Mouse (Mus musculus): ENCODE measurements around the gene Abcf3. TPM values are rescaled to one million over a fixed set of nuclear protein-coding genes. Genes with fewer than 3 reads are reported as not detected.

Gene Abcf3
- polyA plus RNA-seq (2014; fragmentation: Illumina TruSeq; extraction: RNeasy Lipid Tissue Mini Kit (QIAGEN cat#74804)), result 8.6 TPM

DNA sequence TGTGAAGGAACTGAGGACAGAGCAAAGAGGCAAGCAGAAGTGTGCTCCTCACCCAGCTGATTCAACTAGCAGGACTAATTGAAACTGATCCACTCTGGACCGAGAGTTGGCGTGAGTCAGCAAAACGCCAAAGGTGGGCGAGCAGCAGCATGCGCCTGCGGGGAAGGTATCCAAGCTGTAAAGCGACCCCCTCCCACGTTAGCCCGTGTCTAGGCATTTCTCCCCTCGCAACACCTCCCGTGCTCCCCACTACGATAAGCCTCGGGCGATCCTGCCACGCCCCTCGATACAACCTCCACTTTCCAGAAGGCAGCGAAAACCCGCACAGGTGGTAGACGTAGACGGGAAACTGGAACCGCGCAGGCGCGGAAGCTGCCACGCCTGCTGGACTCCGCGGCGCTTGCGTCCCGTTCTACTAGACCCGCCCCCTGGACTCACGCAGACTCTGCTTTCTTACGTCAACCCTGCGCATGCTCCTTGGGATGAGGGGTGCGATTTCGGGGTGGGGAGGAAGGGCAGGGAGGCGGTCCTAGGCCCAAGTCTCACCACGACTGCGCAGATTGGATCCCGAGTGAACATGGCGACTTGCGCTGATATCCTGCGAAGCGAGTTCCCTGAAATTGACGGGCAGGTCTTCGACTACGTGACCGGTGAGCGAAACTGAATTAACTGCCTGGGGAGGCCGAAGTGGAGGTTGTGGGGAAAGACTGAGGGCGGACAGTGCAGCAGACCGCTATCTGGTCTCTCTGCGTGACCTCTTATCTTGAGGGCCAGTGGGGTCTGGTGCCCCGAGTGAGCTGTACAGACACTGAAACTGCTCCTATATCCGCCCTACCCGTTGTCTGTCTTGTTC is at the start of gene Abcf3:
TSS of gene Abcf3 (plus strand) at position 482 of the 853 bp plus-strand sequence.

DNA sequence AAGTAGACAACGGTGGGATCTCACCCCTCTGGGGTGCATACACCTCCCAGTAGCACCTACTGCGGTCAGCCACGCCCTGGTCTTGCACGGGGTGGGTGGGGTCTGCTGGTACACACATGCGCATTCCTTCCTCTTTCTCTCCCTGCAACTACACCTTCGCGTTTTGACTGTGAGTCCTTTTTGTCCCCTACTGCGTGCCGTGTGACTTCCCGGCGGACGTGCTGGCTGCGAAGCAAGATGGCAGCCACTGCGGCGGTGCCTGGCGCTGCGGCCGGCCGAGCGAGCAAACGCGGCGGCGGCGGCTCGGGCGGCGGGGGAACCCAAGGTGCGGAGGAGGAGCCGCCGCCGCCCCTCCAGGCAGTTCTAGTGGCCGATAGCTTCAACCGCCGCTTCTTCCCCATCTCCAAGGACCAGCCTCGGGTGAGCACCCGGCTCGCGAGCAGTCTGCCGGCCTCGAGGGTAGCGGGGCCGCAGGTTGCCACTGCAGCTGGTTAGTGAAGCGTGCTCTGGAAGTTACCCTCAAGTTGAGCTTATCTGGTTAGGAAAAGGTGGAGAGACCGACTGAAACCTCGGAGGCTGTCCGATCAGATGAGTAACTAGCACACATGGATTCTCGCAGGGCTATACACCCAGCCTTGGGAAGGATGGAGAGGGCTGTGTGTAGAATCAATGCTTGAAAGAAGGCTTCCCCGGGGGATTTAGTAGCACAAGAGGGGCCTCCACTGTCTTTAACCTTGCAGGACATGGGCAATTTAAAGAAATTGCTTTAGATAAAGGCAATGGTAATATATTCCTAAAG is 49.5 kb upstream of the Abcf3 start, which contains the start of gene Eif2b5:
TSS of gene Eif2b5 (plus strand) at position 141 of the 799 bp plus-strand sequence.

GRCm38 (mm10) chr16:20516726-20517201 is 31.6 kb upstream of the Abcf3 start, which contains the start of gene Dvl3:
Gene Dvl3 (plus strand): TSS chr16:20516982.

GRCm38 (mm10) chr16:20535296-20536080 is 12.9 kb upstream of the Abcf3 start, which contains the start of gene Ap2m1:
Gene Ap2m1 (plus strand): TSS chr16:20535478.

DNA sequence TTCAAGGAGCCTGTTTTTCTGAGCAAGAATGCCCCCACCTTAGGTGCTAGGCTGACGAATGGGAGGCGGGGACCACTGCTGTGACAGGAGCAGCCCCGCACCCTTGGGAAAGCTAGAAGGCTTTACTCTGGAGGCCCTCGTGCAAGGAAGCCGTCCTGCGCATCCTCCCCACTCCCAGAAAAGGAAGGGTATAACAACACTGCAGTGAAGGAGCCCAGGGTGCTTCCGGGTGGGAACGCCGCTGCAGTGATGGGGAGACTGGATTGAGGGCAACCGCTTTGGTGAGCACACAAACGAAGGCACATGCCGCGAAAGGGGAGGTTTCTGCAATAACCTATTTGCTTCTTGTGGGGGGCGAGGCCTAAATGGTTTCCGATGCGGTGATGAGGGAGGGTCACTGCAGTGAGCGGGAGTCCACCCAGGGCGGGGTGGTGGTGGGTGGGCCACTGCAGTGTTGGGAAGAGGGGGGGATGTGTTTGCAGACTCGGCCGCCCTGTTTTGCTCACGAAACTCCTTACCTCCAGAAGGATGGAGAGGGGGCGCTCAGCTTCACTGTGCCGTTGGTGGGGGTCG is 41.1 kb downstream of the Abcf3 start, which contains the start of gene Vwa5b2:
TSS of gene Vwa5b2 (plus strand) at position 106 of the 573 bp plus-strand sequence.

Other genes with a start within 250 kb of the Abcf3 start
- gene Parl, start 246.2 kb upstream of the Abcf3 start, polyA plus RNA-seq (2014; fragmentation: Illumina TruSeq; extraction: RNeasy Lipid Tissue Mini Kit (QIAGEN cat#74804)), result 76.5 TPM
- gene Cyp2ab1, start 223.2 kb upstream of the Abcf3 start, polyA plus RNA-seq (2014; fragmentation: Illumina TruSeq; extraction: RNeasy Lipid Tissue Mini Kit (QIAGEN cat#74804)), result 0.20 TPM
- gene Abcc5, start 122.2 kb upstream of the Abcf3 start, polyA plus RNA-seq (2014; fragmentation: Illumina TruSeq; extraction: RNeasy Lipid Tissue Mini Kit (QIAGEN cat#74804)), result 32.8 TPM
- 8.2 TPM for gene Eif2b5, start 49.8 kb upstream of the Abcf3 start, polyA plus RNA-seq (2014; fragmentation: Illumina TruSeq; extraction: RNeasy Lipid Tissue Mini Kit (QIAGEN cat#74804))
- gene Dvl3, start 31.6 kb upstream of the Abcf3 start, polyA plus RNA-seq (2014; fragmentation: Illumina TruSeq; extraction: RNeasy Lipid Tissue Mini Kit (QIAGEN cat#74804)), result 26.8 TPM
- 102 TPM for gene Ap2m1, start 13.1 kb upstream of the Abcf3 start, polyA plus RNA-seq (2014; fragmentation: Illumina TruSeq; extraction: RNeasy Lipid Tissue Mini Kit (QIAGEN cat#74804))
- gene Vwa5b2, start 40.9 kb downstream of the Abcf3 start, polyA plus RNA-seq (2014; fragmentation: Illumina TruSeq; extraction: RNeasy Lipid Tissue Mini Kit (QIAGEN cat#74804)), result not detected
- gene Eef1akmt4, start 63.0 kb downstream of the Abcf3 start, polyA plus RNA-seq (2014; fragmentation: Illumina TruSeq; extraction: RNeasy Lipid Tissue Mini Kit (QIAGEN cat#74804)), result 3.0 TPM
- gene Gm49333, start 63.0 kb downstream of the Abcf3 start, polyA plus RNA-seq (2014; fragmentation: Illumina TruSeq; extraction: RNeasy Lipid Tissue Mini Kit (QIAGEN cat#74804)), result not detected
- gene Alg3, start 63.2 kb downstream of the Abcf3 start, polyA plus RNA-seq (2014; fragmentation: Illumina TruSeq; extraction: RNeasy Lipid Tissue Mini Kit (QIAGEN cat#74804)), result 6.3 TPM
- not detected for gene Camk2n2, start 72.7 kb downstream of the Abcf3 start, polyA plus RNA-seq (2014; fragmentation: Illumina TruSeq; extraction: RNeasy Lipid Tissue Mini Kit (QIAGEN cat#74804))
- gene Ece2, start 81.3 kb downstream of the Abcf3 start, polyA plus RNA-seq (2014; fragmentation: Illumina TruSeq; extraction: RNeasy Lipid Tissue Mini Kit (QIAGEN cat#74804)), result 1.1 TPM
- 77.0 TPM for gene Psmd2, start 103.1 kb downstream of the Abcf3 start, polyA plus RNA-seq (2014; fragmentation: Illumina TruSeq; extraction: RNeasy Lipid Tissue Mini Kit (QIAGEN cat#74804))
- gene Eif4g1, start 119.7 kb downstream of the Abcf3 start, polyA plus RNA-seq (2014; fragmentation: Illumina TruSeq; extraction: RNeasy Lipid Tissue Mini Kit (QIAGEN cat#74804)), result 125 TPM
- 0.26 TPM for gene Fam131a, start 144.7 kb downstream of the Abcf3 start, polyA plus RNA-seq (2014; fragmentation: Illumina TruSeq; extraction: RNeasy Lipid Tissue Mini Kit (QIAGEN cat#74804))
- 29.2 TPM for gene Polr2h, start 169.1 kb downstream of the Abcf3 start, polyA plus RNA-seq (2014; fragmentation: Illumina TruSeq; extraction: RNeasy Lipid Tissue Mini Kit (QIAGEN cat#74804))
- 0.29 TPM for gene Clcn2, start 169.2 kb downstream of the Abcf3 start, polyA plus RNA-seq (2014; fragmentation: Illumina TruSeq; extraction: RNeasy Lipid Tissue Mini Kit (QIAGEN cat#74804))
- 0.09 TPM for gene Chrd, start 184.6 kb downstream of the Abcf3 start, polyA plus RNA-seq (2014; fragmentation: Illumina TruSeq; extraction: RNeasy Lipid Tissue Mini Kit (QIAGEN cat#74804))
- gene Thpo, start 185.9 kb downstream of the Abcf3 start, polyA plus RNA-seq (2014; fragmentation: Illumina TruSeq; extraction: RNeasy Lipid Tissue Mini Kit (QIAGEN cat#74804)), result not detected

Measured in ovary, adult 10 weeks (tissue).